Mouse (Mus musculus) retina, postnatal 1 day (tissue): ENCODE measurements at regions not wholly inside any gene's neighbourhood (a gene's known extent, or its start where the extent isn't known, plus 50 kb on each side); places are given as distances from the start of the nearest gene placed in this dataset.
A peak's percentile ranks its signal among the peaks of the same experiment; 100 is the strongest.
"Not testable (repeated sequence)": the region's sequence is repeated elsewhere in the genome, so short reads cannot be mapped to it uniquely, and the experiment has no call there.

ENCODE experiments used
- DNase-seq: peaks from one replicate; pipeline ENCODE4 v3.0.0-alpha.2; 2012

DNA sequence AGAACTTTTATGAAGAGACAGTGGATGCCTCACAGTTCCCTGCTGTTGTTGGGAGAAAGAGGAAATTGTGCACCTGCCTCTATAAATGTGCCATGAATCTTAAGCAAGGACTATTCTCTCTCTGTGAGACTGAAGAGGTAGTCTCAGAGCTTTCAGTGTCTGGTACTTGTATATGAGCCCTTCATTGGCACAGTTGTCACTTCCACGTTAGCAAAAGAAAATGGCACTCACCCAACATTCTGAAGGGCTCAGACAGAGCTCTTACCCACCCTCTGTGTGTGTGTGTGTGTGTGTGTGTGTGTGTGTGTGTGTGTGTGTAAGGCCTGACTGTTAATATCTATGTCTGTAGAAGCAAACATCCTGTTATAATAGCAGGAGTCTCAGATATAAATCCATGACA is 75.6 kb upstream of the Lhfpl3 start:
- no peak for DNase-seq

DNA sequence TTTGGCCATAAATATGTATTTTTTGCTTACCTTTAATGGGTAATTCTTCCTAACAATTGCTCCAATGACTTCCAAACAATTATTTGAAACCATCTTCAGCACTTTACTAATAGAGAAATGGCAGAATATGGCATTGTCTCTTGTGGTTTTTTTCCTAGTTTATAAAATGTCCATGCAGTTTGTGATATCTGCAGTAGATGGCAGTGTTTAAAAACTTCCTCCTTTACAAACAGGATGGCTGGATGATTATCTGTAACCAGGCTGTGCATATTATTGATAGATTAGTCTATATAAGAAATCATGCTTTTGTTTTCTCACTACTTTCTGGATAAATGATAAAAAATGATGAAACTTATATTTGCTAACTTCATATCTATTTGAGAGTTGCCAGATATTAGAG is 91.0 kb upstream of the Orc5 start:
- peak; percentile 43 for DNase-seq

DNA sequence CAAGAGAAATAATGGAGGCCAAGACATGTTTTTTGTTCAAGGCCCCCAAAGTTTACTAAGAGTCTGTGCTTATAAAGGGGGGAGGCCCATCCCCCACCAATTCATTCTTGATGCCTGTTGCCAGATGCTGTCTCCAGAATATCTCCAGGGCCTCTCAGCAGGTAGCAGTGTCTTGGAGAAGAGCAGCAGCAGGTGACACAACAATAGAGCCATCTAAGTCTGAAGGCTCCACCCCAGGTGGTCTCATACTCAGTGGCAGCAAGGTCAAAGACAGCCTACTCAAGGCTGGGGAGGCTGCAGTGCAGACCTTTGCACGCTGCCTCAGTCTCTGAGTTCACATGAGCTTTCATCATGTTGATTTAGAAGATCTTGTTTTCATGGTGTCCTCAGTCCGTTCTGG is 66.8 kb upstream of the Orc5 start:
- not testable (repeated sequence) for DNase-seq
